Mouse (Mus musculus) testis, adult 2 months (tissue): Measurements from ENCODE around the gene Arid5b. TPM values are rescaled to one million over a fixed set of nuclear protein-coding genes. Genes with fewer than 3 reads are reported as not detected.
A peak's percentile ranks its signal among the peaks of the same experiment; 100 is the strongest.

Experiments used
- H3K27ac ChIP-seq: fragments of 200-500 bp; 2 replicates; pipeline ENCODE4 v1.5.1; 2012; ENCODE audit warnings: low read depth, low read length; ENCODE audit not compliant: control insufficient read depth, insufficient read depth
- H3K27me3 ChIP-seq: fragments of 200-500 bp; 2 replicates; pipeline ENCODE4 v1.6.1; 2012; ENCODE audit warnings: mild to moderate bottlenecking, low read length, moderate library complexity; ENCODE audit not compliant: control insufficient read depth, insufficient read depth
- H3K36me3 ChIP-seq: fragments of 200-500 bp; 2 replicates; pipeline ENCODE4 v1.6.1; 2012; ENCODE audit warnings: mild to moderate bottlenecking, low read length; ENCODE audit not compliant: control insufficient read depth, insufficient read depth
- H3K4me1 ChIP-seq: fragments of 200-500 bp; 2 replicates; pipeline ENCODE4 v1.6.1; 2012; ENCODE audit warnings: low read length; ENCODE audit not compliant: control insufficient read depth, insufficient read depth
- H3K4me3 ChIP-seq: fragments of 200-500 bp; 2 replicates; pipeline ENCODE4 v1.5.1; 2012; ENCODE audit warnings: low read depth, mild to moderate bottlenecking, low read length, moderate library complexity, mixed read lengths; ENCODE audit not compliant: control insufficient read depth
- CTCF ChIP-seq: fragments of 200-500 bp; IDR thresholded peaks from 2 replicates; pipeline ENCODE4 v1.5.1; 2012; ENCODE audit warnings: low read depth, mild to moderate bottlenecking, inconsistent platforms, low read length, moderate library complexity; ENCODE audit not compliant: control insufficient read depth, insufficient read depth, insufficient replicate concordance
- POLR2A ChIP-seq: fragments of 200-500 bp; IDR thresholded peaks from 2 replicates; pipeline ENCODE4 v1.6.1; 2012; ENCODE audit warnings: low read depth, mild to moderate bottlenecking, inconsistent platforms, low read length, moderate library complexity; ENCODE audit not compliant: control insufficient read depth
- polyA plus RNA-seq: library from polyadenylated mRNA; depleted of rRNA; stranded (reverse); fragments of >200 nt; gene quantifications from 2 replicates; pipeline ENCODE4 v1.2.3, GENCODE M21; 2012

Gene Arid5b
- polyA plus RNA-seq, 1 experiment, result 4.9 TPM

DNA sequence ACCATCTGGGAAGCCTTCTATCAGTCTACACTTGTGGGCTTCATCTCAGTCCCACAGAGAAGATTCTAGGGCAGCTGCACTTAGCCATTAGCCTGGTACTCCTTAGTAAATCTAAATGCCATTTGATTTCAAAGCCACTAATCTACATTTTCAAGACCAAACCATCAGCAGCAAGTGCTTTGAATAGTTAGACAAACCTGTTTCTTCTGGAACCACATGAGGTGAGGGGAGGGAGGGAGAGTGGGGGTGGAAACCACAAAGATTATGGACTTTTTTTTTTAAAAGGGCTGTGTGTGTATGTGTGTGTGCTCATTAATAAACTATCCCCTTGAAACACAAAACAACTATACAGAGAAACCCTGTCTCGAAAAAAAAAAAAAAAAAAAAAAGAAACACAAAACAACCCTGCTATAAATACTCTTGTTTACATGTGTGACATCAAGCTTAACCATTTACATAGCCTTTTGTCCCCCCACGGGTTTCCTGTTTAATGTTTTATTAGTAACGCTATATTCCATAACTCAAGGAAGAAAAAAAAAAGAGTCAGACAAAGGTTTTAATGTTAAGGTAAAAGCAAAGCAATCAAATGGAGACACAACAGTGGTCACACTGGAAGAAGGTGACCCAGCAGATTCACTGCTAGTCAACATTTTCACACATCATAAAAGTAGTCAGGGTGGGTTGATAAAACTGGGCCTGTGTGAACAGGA is 38.3 kb downstream of the Arid5b start:
- H3K36me3 ChIP-seq, result no peaks in the 10 kb centered on the region
- no peak for TF ChIP-seq POLR2A
- TF ChIP-seq CTCF, result no peak

DNA sequence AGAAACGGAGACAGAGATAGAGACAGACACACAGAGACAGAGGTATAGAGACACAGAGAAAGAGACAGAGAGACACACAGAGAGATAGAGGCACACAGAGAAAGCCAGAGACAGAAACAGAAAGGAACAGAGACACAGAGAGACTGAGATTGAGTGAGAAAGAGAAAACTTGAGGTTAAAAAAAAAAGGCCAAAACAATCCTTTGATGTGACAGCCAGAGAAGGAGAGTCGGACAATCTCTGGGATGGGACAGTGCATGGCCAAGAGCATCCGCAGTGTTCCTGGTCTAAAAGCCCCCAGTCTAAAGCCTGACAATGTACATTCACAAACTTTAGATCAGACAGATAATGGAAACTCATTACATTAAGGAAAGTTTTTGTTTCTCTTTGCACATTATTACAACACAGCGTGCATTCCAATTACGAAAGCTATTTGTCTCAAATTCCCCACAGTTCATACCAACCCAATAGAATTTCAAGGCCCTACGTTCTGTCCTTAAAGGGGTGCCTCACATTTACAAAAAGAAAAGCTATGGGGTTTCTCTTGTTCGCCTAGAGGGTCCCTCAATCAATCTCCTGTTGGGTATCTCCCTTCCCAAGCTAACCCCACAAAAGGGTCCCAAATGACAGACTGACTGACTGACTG is 39.0 kb downstream of the Arid5b start:
- Histone ChIP-seq H3K4me3 (no peak overlapping the region), H3K4me1 (no peaks in the 10 kb centered on the region), H3K27me3 (no peaks in the 10 kb centered on the region), H3K36me3 (no peaks in the 10 kb centered on the region), H3K27ac (peak overlapping the region; percentile 25; the same call in 1 of the 2 replicates)
- TF ChIP-seq CTCF (no peak), POLR2A (no peak)

More for the DNA sequence above, 38.3 kb downstream of the Arid5b start:
- H3K4me3 ChIP-seq, result no peak overlapping the region
- no peaks in the 10 kb centered on the region for H3K27me3 ChIP-seq
- H3K27ac ChIP-seq, result peak overlapping the region; percentile 7; the same call in 1 of the 2 replicates
- no peaks in the 10 kb centered on the region for H3K4me1 ChIP-seq

DNA sequence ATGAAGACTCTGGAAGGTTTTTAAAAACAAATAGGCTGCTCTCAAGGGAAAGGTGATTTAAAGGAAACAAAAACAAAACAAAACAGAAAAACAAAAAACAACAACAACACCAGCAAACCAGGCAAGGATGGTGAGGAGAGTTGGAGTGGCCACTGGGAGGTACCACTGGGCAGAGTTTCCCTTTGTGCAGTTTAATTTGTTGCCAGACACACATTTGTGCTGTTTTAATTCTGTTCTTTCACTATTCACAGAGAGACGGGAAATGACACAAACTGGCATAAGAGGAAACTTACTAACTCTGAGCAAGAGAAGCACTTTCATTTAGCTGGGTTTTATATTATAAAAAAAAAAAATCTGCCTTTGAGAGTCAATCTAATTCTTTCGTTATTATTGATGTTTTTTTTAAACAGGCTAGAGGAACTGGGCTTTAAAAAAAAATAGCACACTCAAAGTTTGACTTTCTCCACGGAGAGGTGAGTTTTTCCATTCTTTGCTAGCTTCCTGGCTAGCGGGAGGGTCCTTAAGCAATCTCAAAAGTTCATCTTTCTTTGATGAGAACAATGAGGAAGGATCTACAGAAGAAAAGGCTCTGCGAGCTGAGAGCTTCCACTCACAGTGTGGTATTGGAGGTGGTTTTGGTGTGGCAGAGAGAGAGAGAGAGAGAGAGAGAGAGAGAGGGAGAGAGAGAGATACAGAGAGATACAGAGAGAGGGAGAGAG is 39.7 kb downstream of the Arid5b start:
- peak overlapping the region; percentile 25; the same call in 1 of the 2 replicates for H3K27ac ChIP-seq

DNA sequence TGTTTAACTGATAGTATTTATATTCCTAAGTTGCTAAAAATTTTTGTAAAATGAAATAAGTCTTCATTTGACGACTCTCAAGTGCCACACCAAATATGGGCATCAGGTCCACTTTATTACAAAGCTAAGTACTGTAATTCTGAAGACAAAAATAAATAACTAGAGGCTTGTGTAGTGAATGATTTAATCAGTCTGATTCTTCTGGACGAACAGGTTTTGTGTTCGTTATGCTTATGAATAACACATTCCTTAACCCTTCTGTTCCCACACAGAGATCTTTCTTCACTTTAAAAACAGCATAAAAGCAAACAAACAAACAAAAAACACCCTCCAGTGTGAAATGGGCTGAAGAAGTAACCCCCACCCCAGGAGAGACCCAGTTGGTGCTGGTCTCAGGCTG is 40.4 kb downstream of the Arid5b start:
- H3K4me1 ChIP-seq, result no peaks in the 10 kb centered on the region
- H3K4me3 ChIP-seq, result no peak overlapping the region
- H3K27me3 ChIP-seq, result no peaks in the 10 kb centered on the region
- no peak overlapping the region for H3K27ac ChIP-seq
- no peaks in the 10 kb centered on the region for H3K36me3 ChIP-seq
- no peak for TF ChIP-seq POLR2A

More for the DNA sequence above, 39.7 kb downstream of the Arid5b start:
- Histone ChIP-seq H3K4me3 (no peak overlapping the region), H3K36me3 (no peaks in the 10 kb centered on the region), H3K4me1 (no peaks in the 10 kb centered on the region), H3K27me3 (no peaks in the 10 kb centered on the region)
- no peak for TF ChIP-seq POLR2A
- no peak for TF ChIP-seq CTCF

DNA sequence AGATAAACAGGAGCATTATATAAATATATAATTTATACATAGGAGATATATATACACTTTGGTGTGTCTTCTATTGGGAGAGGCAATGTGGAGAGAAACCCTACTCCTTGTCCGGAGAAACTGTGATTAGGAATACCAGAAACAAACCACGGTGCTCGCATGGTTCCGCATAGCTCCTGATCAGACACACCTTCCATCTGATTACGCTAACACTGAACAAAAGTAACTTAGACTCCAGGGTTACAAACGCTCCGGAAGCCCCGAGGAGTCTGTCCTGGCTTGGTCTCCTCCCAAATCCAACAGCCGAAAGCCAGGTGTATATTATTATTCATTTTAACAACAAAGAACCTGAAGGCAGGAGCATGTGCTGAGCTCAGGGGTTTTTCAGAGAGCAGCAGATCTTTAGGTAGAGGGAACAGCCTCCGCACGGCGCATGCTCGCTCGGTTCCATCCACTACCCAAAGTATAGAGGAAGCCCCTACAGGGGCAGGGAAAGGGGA is 41.5 kb downstream of the Arid5b start:
- H3K4me1 ChIP-seq, result no peaks in the 10 kb centered on the region
- TF ChIP-seq POLR2A, result no peak
- TF ChIP-seq CTCF, result no peak
- H3K27ac ChIP-seq, result no peak overlapping the region
- no peak overlapping the region for H3K4me3 ChIP-seq
- H3K36me3 ChIP-seq, result no peaks in the 10 kb centered on the region
- H3K27me3 ChIP-seq, result no peaks in the 10 kb centered on the region

DNA sequence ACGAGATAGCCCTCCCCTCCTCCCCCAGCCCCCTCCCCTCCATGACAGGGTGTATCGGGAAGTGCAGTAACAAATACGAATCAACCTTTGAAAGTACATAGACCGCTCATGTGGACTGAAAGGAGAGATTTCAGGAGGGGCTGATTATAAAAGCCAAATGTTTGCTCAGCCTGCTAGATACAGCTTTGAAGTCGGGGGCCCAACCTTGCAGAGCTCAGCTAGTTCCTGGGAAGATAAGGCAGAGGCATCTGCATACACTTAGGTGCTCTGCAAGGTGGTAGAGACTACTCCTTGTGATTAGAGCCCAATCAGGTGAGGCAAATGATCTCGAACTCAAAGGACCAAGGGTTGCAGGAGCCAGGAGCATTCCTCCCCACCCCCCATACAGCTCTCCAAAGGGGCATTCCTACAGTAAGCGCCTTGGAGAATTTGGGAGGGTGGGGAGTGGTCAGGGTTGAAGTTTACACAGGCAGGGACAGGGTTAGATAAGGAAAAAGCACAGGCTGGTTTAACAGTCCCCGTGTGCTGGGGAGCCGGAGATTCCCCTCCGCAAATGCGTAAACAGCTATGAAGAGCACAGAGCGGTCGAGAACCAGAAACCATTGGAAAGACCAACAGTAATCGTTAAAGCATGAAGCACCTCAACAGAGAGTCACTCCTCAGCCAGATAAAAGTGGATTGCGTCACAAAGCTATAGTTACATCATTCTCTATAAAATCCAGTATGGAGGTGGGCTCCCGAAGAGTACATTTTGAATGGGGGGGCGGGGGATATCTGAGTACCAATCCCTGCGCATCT is 47.0 kb downstream of the Arid5b start:
- Histone ChIP-seq H3K27me3 (no peaks in the 10 kb centered on the region), H3K4me1 (no peaks in the 10 kb centered on the region; the same call in 1 of the 2 replicates), H3K27ac (no peak overlapping the region), H3K4me3 (peak overlapping the region; percentile 6), H3K36me3 (no peaks in the 10 kb centered on the region)
- TF ChIP-seq POLR2A, result no peak
- no peak for TF ChIP-seq CTCF
